Mouse (Mus musculus) hindbrain, embryonic 15.5 days (tissue): ENCODE data around the gene Ifne. TPM values are rescaled to one million over a fixed set of nuclear protein-coding genes. Genes with fewer than 3 reads are reported as not detected.
"Not testable (repeated sequence)": the region's sequence is repeated elsewhere in the genome, so short reads cannot be mapped to it uniquely, and the experiment has no call there.

ENCODE experiments used
- ATAC-seq: fragments of 200-750 bp; cut with Nextera tagmentation; 2 replicates; pipeline ENCODE4 v1.8.0; 2017; ENCODE audit warnings: low read depth, moderate number of reproducible peaks, moderate TSS enrichment; ENCODE audit not compliant: low FRiP score
- H3K27ac ChIP-seq: fragments of 300-500 bp; sonication (generic); replicated peaks from 2 replicates; pipeline ENCODE4 v1.5.1; 2015; ENCODE audit warnings: mild to moderate bottlenecking, inconsistent platforms
- H3K27me3 ChIP-seq: fragments of 300-500 bp; sonication (generic); 2 replicates; pipeline ENCODE4 v1.6.1; 2015; ENCODE audit warnings: control low read depth, inconsistent platforms
- H3K36me3 ChIP-seq: fragments of 300-500 bp; sonication (generic); 2 replicates; pipeline ENCODE4 v1.6.1; 2015; ENCODE audit warnings: control low read depth, inconsistent platforms
- H3K4me1 ChIP-seq: fragments of 300-500 bp; sonication (generic); replicated peaks from 2 replicates; pipeline ENCODE4 v1.6.1; 2015; ENCODE audit warnings: control low read depth, inconsistent platforms
- H3K4me2 ChIP-seq: fragments of 300-500 bp; sonication (generic); 2 replicates; pipeline ENCODE4 v1.6.1; 2015; ENCODE audit warnings: moderate library complexity, mild to moderate bottlenecking, inconsistent platforms
- H3K4me3 ChIP-seq: fragments of 300-500 bp; sonication (generic); 2 replicates; pipeline ENCODE4 v1.5.1; 2015; ENCODE audit warnings: mild to moderate bottlenecking, inconsistent platforms
- H3K9ac ChIP-seq: fragments of 300-500 bp; sonication (generic); 2 replicates; pipeline ENCODE4 v1.6.1; 2015; ENCODE audit warnings: inconsistent platforms
- H3K9me3 ChIP-seq: fragments of 300-500 bp; sonication (generic); 2 replicates; pipeline ENCODE4 v1.6.1; 2016; ENCODE audit warnings: control low read depth, inconsistent platforms
- WGBS: fragments of 180-500 bp; shearing (Covaris S2); methylation state at CpG from one replicate; pipeline ENCODE4 v1.1.7; 2015; 5-methylcytosine and 5-hydroxymethylcytosine counted together
- polyA plus RNA-seq: library from polyadenylated mRNA; unstranded; fragments of >200 nt; fragmentation: Nextera tagmentation; extraction: Ambion mirVana; gene quantifications from 2 replicates; pipeline ENCODE4 v1.2.1, GENCODE M21; 2015

Gene Ifne
- polyA plus RNA-seq, 1 experiment from 2014 or later: not detected

DNA sequence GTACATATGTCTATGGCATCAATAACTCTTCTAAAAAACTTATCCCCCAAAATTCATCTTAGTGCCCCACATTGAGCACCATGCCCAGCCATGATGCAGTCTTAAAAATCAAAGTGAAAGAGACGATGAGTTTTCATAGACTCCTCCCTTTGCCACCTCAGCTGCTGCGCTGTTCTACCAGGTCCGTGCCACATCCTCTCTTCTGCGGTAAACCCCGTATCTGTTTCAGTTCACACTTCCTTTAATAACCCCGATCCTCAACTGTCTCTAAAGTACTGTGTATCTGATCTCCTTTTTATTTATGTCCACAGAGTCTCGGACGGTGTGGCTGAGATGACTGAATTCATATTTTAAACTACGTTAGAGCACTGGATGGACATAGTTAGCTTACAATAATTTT is 15.4 kb downstream of the Ifne start:
- Histone ChIP-seq H3K9me3 (no peaks in the 10 kb centered on the region), H3K4me2 (no peak overlapping the region), H3K27me3 (peaks cover 17% of the 10 kb centered on the region), H3K27ac (no peak overlapping the region), H3K9ac (no peak overlapping the region), H3K4me3 (no peak overlapping the region), H3K36me3 (no peaks in the 10 kb centered on the region), H3K4me1 (peaks cover 7% of the 10 kb centered on the region)
- 74% methylated on average over 9 of the region's 9 CpGs for WGBS
- no peak for ATAC-seq

DNA sequence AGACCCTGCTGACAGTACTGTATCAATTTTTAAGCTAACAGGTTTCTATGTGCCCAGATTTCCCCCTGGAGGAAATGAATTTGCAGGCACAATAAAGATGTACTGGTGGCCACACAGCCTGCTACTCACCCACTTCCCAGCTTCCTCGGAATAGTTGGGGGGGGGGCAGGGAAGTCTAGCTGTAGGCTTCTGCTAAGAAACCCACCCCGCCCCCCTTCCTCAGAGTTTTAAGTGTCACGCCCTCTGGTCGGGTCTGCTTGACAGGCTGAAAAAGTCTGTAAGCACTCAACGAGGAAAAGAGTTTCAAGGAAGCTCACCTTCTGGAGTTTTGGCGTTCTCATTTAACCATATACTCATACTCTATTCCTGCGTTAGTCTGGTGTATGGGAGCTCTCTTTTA is 16.7 kb downstream of the Ifne start:
- Histone ChIP-seq H3K36me3 (no peaks in the 10 kb centered on the region), H3K4me2 (no peak overlapping the region), H3K4me3 (no peak overlapping the region), H3K4me1 (peaks cover 7% of the 10 kb centered on the region), H3K9me3 (no peaks in the 10 kb centered on the region), H3K9ac (no peak overlapping the region), H3K27me3 (peaks cover 17% of the 10 kb centered on the region), H3K27ac (no peak overlapping the region)
- WGBS: 5% methylated on average over 7 of the region's 7 CpGs
- ATAC-seq: no peak

DNA sequence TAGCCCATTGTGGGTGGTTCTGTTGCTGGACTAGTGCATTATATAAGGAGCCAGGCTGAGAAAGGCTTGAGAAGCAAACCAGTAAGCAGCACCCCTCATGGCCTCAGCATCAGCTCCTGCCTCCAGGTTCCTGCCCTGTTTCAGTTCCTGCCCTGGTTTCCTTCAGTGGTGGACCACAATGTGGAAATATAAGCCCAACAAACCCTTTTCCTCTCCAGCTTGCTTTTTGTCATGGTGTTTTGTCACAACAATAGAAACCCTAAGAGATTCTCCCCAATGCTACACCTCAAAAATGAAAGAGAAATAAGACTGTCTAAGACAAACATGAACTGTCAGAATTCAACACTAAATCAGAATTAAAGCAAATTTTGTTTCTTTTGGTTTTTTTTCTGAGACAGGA is 20.8 kb downstream of the Ifne start:
- ATAC-seq: no peak
- no peaks in the 10 kb centered on the region for H3K9me3 ChIP-seq

DNA sequence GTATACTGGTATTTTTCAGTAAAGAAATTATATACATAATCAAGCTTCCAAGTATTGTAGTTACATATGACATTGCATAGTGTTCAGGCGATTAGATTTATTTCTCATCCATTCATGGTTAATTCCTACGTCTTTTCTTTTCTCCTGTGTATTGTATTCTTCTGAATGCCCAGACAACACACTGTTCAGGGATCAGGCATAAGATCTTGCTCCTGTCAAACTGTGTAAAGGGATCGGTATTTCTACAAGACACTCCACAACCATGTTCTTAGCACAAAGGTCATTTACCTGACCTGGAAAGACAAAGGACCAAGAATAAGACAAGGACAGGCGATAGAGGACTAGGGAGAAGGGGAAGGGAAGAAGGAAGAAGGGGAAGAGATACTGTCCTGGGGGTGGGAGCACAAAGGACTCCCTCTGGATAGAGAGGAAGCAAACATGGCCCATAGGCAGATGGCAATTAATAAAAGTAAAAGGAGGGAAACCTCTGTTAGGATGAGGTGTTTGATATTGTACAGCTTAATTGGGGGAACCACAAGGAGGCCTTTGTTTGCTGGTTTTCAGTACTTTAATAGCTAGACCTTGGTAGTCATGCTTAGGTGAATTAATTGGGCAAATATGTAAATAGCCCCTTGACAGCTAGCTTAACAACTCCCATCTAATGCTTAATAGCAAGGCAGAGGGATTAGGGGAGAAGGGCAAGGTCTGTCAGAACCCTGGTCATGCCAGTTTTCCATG is 28.8 kb downstream of the Ifne start:
- no peak overlapping the region for H3K4me3 ChIP-seq
- H3K9ac ChIP-seq: no peak overlapping the region
- H3K27me3 ChIP-seq: no peaks in the 10 kb centered on the region
- no peak overlapping the region for H3K4me2 ChIP-seq
- no peaks in the 10 kb centered on the region for H3K36me3 ChIP-seq
- H3K4me1 ChIP-seq: no peaks in the 10 kb centered on the region
- ATAC-seq: no peak
- 24% methylated on average over 4 of the region's 4 CpGs for WGBS
- H3K27ac ChIP-seq: no peak overlapping the region
- H3K9me3 ChIP-seq: no peaks in the 10 kb centered on the region

More for the DNA sequence above, 20.8 kb downstream of the Ifne start:
- Histone ChIP-seq H3K4me1 (no peaks in the 10 kb centered on the region), H3K4me2 (no peak overlapping the region), H3K27ac (no peak overlapping the region), H3K36me3 (no peaks in the 10 kb centered on the region), H3K27me3 (no peaks in the 10 kb centered on the region), H3K9ac (no peak overlapping the region), H3K4me3 (no peak overlapping the region)

DNA sequence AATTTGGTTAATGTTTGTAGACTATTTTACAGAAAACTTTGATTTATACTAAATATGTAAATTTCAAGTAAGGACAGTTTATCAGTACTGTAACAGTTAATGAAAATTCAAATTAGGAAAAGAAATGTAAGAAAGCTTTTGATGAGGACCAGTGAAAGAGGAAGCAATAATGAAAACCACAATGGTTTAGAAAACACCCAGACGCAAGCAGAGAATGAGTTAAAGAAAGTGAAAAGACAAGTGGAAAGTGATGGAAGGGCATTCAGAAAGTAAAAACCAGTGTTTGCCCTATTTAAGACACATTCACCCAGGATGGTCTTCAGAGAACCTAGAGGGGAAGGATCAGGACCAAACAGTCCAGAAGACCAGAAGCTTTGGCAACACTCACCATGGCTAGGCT is 30.3 kb downstream of the Ifne start, which contains the start of gene Ifna1:
Ifna1 (plus strand) TSS at position 390 of the 400 bp plus-strand sequence.
- no peak within 1 kb of the TSS for H3K9ac ChIP-seq
- no peak within 1 kb of the TSS for H3K4me2 ChIP-seq
- ATAC-seq: no peak
- no peaks in the 10 kb centered on the region for H3K36me3 ChIP-seq
- no peaks in the 10 kb centered on the region for H3K9me3 ChIP-seq
- H3K27me3 ChIP-seq: no peaks in the 10 kb centered on the region
- H3K4me3 ChIP-seq: no peak within 1 kb of the TSS
- 61% methylated on average over 1 of the region's 1 CpGs for WGBS
- H3K27ac ChIP-seq: no peak within 1 kb of the TSS
- H3K4me1 ChIP-seq: no peaks in the 10 kb centered on the region

DNA sequence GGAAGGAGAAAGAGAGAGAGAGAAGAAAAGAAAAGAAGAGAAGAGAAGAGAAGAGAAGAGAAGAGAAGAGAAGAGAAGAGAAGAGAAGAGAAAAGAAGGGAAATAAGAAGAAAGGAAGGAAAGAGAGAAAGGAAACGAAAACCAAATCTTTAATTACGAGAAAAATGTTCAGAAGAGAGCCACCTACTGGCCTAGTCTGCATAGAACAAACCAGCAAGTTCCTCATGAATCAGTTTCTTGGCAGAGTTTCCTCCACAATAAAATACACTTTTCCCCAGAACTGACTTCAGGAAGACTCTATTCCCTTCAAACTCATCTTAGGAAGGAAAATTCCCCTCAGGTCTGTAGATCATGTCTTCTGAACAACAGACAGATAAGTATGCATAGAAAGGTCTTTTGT is 34.7 kb downstream of the Ifne start:
- Histone ChIP-seq H3K9ac (no peak overlapping the region), H3K27me3 (no peaks in the 10 kb centered on the region), H3K4me1 (no peaks in the 10 kb centered on the region), H3K4me2 (no peak overlapping the region), H3K4me3 (no peak overlapping the region), H3K9me3 (no peaks in the 10 kb centered on the region), H3K27ac (no peak overlapping the region), H3K36me3 (no peaks in the 10 kb centered on the region)
- WGBS: 50% methylated on average over 2 of the region's 2 CpGs
- no peak for ATAC-seq

DNA sequence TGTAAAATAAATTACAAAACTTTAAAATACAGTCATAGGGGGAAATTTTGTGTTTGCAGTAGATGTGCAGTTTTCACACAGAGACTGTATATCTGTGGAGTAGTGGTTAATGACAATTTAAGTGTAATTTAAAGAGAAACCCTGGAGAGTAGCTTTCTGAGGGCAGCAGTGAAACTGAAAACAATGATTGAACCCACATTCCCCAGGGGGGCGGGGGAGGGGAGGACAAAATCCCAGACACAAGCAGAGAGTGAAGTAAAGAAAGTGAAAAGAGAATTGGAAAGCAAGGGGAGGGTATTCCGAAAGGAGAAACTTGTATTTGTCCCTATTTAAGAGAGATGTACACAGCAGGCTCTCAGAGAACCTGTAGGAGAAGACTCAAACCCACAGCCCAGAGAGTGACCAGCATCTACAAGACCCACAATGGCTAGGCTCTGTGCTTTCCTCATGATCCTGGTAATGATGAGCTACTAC is 38.5 kb downstream of the Ifne start, which contains the start of gene Ifna4:
Ifna4 (plus strand) TSS at position 424 of the 474 bp plus-strand sequence.
- Histone ChIP-seq H3K4me2 (no peak within 1 kb of the TSS), H3K36me3 (no peaks in the 10 kb centered on the region), H3K9ac (no peak within 1 kb of the TSS), H3K27ac (no peak within 1 kb of the TSS), H3K9me3 (no peaks in the 10 kb centered on the region), H3K4me1 (no peaks in the 10 kb centered on the region), H3K27me3 (no peaks in the 10 kb centered on the region), H3K4me3 (no peak within 1 kb of the TSS)
- ATAC-seq: no peak
- 56% methylated on average over 2 of the region's 2 CpGs for WGBS

DNA sequence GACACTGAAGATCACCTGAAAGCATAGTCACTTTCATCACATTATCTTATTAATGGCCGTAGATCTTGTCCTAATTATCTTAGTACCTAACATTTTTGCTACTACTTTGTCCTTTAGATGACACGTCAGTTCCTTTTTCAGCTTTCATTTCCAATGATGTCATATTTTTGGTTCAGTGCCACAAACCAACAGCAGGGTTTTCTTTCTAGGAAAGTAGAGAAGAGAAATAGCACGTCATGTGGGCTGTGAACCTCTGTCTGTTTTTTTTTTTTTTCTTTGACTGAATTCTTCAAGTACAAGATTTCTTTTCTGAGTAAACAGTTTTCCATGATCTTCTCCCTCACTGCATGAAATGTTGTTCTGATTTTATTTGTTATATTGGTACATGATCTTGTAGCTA is 39.9 kb downstream of the Ifne start:
- ATAC-seq: no peak
- 83% methylated on average over 3 of the region's 3 CpGs for WGBS

DNA sequence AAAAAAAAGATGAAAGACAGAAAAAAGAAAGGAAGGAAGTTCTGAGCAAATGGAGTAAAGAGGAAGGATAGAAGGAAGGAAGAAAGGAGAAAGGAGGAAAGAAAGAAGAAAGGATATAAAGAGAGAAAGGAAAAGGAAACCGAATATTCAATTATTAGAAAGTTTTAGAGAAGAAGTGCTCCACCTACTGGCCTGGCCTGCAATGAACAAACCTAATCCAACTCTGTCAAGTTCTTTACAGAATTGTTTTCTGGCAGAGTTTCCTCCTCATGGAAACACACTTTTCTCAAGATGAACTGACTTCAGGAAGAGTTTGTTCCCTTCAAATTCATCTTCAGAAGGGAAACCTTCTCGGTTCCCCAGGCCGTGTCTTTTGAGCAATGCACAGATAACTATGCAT is 41.2 kb downstream of the Ifne start:
- Histone ChIP-seq H3K9ac (no peak overlapping the region), H3K9me3 (no peaks in the 10 kb centered on the region), H3K4me3 (no peak overlapping the region), H3K27me3 (no peaks in the 10 kb centered on the region), H3K4me1 (no peaks in the 10 kb centered on the region), H3K36me3 (no peaks in the 10 kb centered on the region), H3K4me2 (no peak overlapping the region), H3K27ac (no peak overlapping the region)
- 52% methylated on average over 3 of the region's 3 CpGs for WGBS
- ATAC-seq: no peak

More for the DNA sequence above, 39.9 kb downstream of the Ifne start:
- Histone ChIP-seq H3K36me3 (no peaks in the 10 kb centered on the region), H3K27ac (no peak overlapping the region), H3K4me1 (no peaks in the 10 kb centered on the region), H3K9ac (no peak overlapping the region), H3K4me3 (no peak overlapping the region), H3K9me3 (no peaks in the 10 kb centered on the region), H3K4me2 (no peak overlapping the region), H3K27me3 (no peaks in the 10 kb centered on the region)

DNA sequence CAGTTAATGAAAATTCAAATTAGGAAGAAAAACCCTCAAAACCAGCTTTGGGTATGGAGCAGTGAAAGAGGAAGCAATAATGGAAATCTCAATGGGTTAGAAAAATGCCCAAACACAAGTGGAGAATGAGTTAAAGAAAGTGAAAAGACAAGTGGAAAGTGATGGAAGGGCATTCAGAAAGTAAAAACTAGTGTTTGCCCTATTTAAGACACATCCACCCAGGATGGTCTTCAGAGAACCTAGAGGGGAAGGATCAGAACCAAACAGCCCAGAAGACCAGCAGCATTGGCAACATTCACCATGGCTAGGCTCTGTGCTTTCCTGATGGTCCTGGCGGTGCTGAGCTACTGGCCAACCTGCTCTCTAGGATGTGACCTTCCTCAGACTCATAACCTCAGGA is 44.8 kb downstream of the Ifne start, which contains the start of gene Ifna5:
Ifna5 (plus strand) TSS at position 301 of the 400 bp plus-strand sequence.
- not testable (repeated sequence) for ATAC-seq, H3K4me3 ChIP-seq, H3K9ac ChIP-seq, H3K27me3 ChIP-seq, H3K4me2 ChIP-seq, H3K36me3 ChIP-seq, H3K27ac ChIP-seq, H3K9me3 ChIP-seq, H3K4me1 ChIP-seq
- WGBS: 96% methylated on average over 1 of the region's 1 CpGs

DNA sequence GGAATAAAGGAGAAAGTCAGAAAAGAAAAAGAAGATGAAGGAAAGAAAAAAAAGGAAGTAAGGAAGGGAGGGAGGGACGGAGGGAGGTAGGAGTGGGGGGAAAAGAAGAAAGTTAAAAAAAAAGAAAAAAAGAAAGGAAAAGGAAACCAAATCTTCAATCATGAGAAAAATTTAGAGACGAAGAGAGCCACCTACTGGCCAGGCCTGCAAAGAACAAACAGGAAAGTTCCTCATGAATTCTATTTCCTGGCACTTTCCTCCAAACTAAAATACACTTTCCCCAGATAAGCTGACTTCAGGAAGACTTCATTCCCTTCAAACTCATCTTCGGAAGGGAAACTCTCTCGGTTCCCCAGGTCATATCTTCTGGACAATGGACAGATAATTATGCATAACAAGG is 49.5 kb downstream of the Ifne start:
- no peak for ATAC-seq
- Histone ChIP-seq H3K9ac (no peak overlapping the region), H3K4me3 (no peak overlapping the region), H3K4me1 (no peaks in the 10 kb centered on the region), H3K4me2 (no peak overlapping the region), H3K9me3 (no peaks in the 10 kb centered on the region), H3K27ac (no peak overlapping the region), H3K36me3 (no peaks in the 10 kb centered on the region), H3K27me3 (no peaks in the 10 kb centered on the region)
- 33% methylated on average over 4 of the region's 4 CpGs for WGBS
